Mouse (Mus musculus) heart, embryonic 12.5 days (tissue): Measurements from ENCODE around the gene Metrnl. TPM values are rescaled to one million over a fixed set of nuclear protein-coding genes. Genes with fewer than 3 reads are reported as not detected.

ENCODE experiments used
- ATAC-seq: fragments of 200-750 bp; cut with Nextera tagmentation; 2 replicates; pipeline ENCODE4 v1.8.0; 2017; ENCODE audit warnings: moderate TSS enrichment, moderate library complexity; ENCODE audit not compliant: insufficient number of reproducible peaks, low FRiP score
- H3K27ac ChIP-seq: fragments of 300-500 bp; sonication (generic); 2 replicates; pipeline ENCODE4 v1.5.1; 2016; ENCODE audit warnings: mild to moderate bottlenecking, moderate library complexity; ENCODE audit not compliant: poor library complexity, severe bottlenecking
- H3K27me3 ChIP-seq: fragments of 300-500 bp; sonication (generic); replicated peaks from 2 replicates; pipeline ENCODE4 v1.6.1; 2016; ENCODE audit warnings: mild to moderate bottlenecking, moderate library complexity
- H3K36me3 ChIP-seq: fragments of 300-500 bp; sonication (generic); 2 replicates; pipeline ENCODE4 v1.6.1; 2016; ENCODE audit warnings: mild to moderate bottlenecking, moderate library complexity
- H3K4me1 ChIP-seq: fragments of 300-500 bp; sonication (generic); replicated peaks from 2 replicates; pipeline ENCODE4 v1.6.1; 2016; ENCODE audit warnings: mild to moderate bottlenecking
- H3K4me2 ChIP-seq: fragments of 300-500 bp; sonication (generic); 2 replicates; pipeline ENCODE4 v1.6.1; 2016; ENCODE audit warnings: mild to moderate bottlenecking, moderate library complexity
- H3K4me3 ChIP-seq: fragments of 300-500 bp; sonication (generic); 2 replicates; pipeline ENCODE4 v1.5.1; 2016; ENCODE audit warnings: mild to moderate bottlenecking
- H3K9ac ChIP-seq: fragments of 300-500 bp; sonication (generic); 2 replicates; pipeline ENCODE4 v1.6.1; 2016; ENCODE audit warnings: mild to moderate bottlenecking, moderate library complexity
- H3K9me3 ChIP-seq: fragments of 300-500 bp; sonication (generic); replicated peaks from 2 replicates; pipeline ENCODE4 v1.6.1; 2016; ENCODE audit warnings: mild to moderate bottlenecking, moderate library complexity
- WGBS: fragments of 180-500 bp; shearing (Covaris S2); methylation state at CpG from one replicate; pipeline ENCODE4 v1.1.7; 2016; 5-methylcytosine and 5-hydroxymethylcytosine counted together
- polyA plus RNA-seq: library from polyadenylated mRNA; unstranded; fragments of >200 nt; fragmentation: Nextera tagmentation; extraction: Ambion mirVana; gene quantifications from 2 replicates; pipeline ENCODE4 v1.2.1, GENCODE M21; 2016

Gene Metrnl
- polyA plus RNA-seq, 1 experiment from 2014 or later: 8.9 TPM

- Histone ChIP-seq H3K9ac (no peak overlapping the region), H3K4me1 (peaks cover 6% of the 10 kb centered on the region; the same call in 1 of the 2 replicates), H3K4me3 (no peak overlapping the region), H3K9me3 (no peaks in the 10 kb centered on the region), H3K36me3 (no peaks in the 10 kb centered on the region), H3K4me2 (no peak overlapping the region), H3K27ac (no peak overlapping the region), H3K27me3 (no peaks in the 10 kb centered on the region)
- no peak for ATAC-seq
- WGBS: 61% methylated on average over 4 of the region's 4 CpGs
These were observed 15.3 kb upstream of the Metrnl start for GRCm38 (mm10) chr11:121686091-121686490.

GRCm38 (mm10) chr11:121686674-121687073 lies 14.7 kb upstream of the Metrnl start:
- H3K4me2 ChIP-seq: no peak overlapping the region
- WGBS: 55% methylated on average over 5 of the region's 5 CpGs
- H3K9ac ChIP-seq: no peak overlapping the region
- no peaks in the 10 kb centered on the region for H3K27me3 ChIP-seq
- H3K4me3 ChIP-seq: no peak overlapping the region
- H3K4me1 ChIP-seq: peaks cover 6% of the 10 kb centered on the region; the same call in 1 of the 2 replicates
- ATAC-seq: peak; percentile 36; the same call in 1 of the 2 replicates
- H3K27ac ChIP-seq: no peak overlapping the region
- no peaks in the 10 kb centered on the region for H3K9me3 ChIP-seq
- no peaks in the 10 kb centered on the region for H3K36me3 ChIP-seq

DNA sequence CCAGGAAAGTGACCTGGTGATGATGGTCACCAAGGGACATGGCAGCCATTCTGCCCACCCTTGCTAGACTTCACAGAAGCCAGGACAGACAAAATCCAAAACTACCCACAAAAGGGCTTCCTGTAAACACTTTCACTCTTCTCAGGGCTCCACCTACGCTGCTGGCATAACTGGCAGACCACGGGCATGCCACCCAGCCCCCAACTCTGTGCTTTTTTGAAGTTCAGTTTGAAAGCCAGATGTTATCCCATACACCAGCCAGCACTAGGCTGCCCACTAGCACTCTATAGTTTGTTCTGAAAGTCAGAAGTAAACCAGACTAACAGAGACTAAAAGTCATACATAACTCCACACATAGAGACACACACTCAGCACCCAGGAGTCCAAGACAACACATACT lies 13.3 kb upstream of the Metrnl start:
- H3K36me3 ChIP-seq: no peaks in the 10 kb centered on the region
- no peaks in the 10 kb centered on the region for H3K27me3 ChIP-seq
- no peak overlapping the region for H3K4me3 ChIP-seq
- peaks cover 6% of the 10 kb centered on the region; the same call in 1 of the 2 replicates for H3K4me1 ChIP-seq
- 91% methylated on average over 2 of the region's 2 CpGs for WGBS
- no peak overlapping the region for H3K4me2 ChIP-seq
- no peak for ATAC-seq
- no peak overlapping the region for H3K27ac ChIP-seq
- H3K9ac ChIP-seq: no peak overlapping the region
- no peaks in the 10 kb centered on the region for H3K9me3 ChIP-seq

GRCm38 (mm10) chr11:121695304-121696064 lies 5.9 kb upstream of the Metrnl start:
- Histone ChIP-seq H3K9ac (no peak overlapping the region), H3K9me3 (no peaks in the 10 kb centered on the region), H3K27me3 (no peaks in the 10 kb centered on the region; the same call in 1 of the 2 replicates), H3K4me1 (no peaks in the 10 kb centered on the region), H3K27ac (no peak overlapping the region), H3K4me3 (no peak overlapping the region), H3K4me2 (no peak overlapping the region), H3K36me3 (no peaks in the 10 kb centered on the region)
- no peak for ATAC-seq
- WGBS: 76% methylated on average over 5 of the region's 5 CpGs

DNA sequence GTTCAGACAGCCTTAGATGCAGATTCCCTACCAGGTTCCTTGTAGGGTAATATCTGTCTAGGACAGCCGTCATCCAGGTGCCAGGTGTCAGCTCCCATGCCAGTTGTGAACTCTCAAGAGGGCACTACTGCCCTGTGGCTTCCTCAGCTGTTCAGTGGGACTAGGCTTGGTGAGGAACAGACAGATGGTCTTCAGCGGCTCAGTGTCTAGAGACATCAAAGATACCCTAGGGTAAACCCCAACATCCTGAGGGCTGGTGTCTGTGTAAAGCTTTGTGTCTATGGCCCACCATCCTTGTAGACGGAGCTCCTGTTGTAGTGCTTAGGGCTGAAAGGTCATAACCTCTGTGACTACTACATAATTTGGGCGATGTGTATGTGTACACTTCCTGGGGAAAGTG lies 4.1 kb upstream of the Metrnl start:
- no peak for ATAC-seq
- 80% methylated on average over 4 of the region's 4 CpGs for WGBS
- Histone ChIP-seq H3K4me1 (no peaks in the 10 kb centered on the region), H3K27me3 (no peaks in the 10 kb centered on the region; the same call in 1 of the 2 replicates), H3K9ac (no peak overlapping the region), H3K36me3 (no peaks in the 10 kb centered on the region), H3K4me3 (no peak overlapping the region), H3K9me3 (no peaks in the 10 kb centered on the region), H3K4me2 (no peak overlapping the region), H3K27ac (no peak overlapping the region)

- 75% methylated on average over 5 of the region's 5 CpGs for WGBS
- no peak for ATAC-seq
These were observed 2.9 kb upstream of the Metrnl start for GRCm38 (mm10) chr11:121698381-121698955.

DNA sequence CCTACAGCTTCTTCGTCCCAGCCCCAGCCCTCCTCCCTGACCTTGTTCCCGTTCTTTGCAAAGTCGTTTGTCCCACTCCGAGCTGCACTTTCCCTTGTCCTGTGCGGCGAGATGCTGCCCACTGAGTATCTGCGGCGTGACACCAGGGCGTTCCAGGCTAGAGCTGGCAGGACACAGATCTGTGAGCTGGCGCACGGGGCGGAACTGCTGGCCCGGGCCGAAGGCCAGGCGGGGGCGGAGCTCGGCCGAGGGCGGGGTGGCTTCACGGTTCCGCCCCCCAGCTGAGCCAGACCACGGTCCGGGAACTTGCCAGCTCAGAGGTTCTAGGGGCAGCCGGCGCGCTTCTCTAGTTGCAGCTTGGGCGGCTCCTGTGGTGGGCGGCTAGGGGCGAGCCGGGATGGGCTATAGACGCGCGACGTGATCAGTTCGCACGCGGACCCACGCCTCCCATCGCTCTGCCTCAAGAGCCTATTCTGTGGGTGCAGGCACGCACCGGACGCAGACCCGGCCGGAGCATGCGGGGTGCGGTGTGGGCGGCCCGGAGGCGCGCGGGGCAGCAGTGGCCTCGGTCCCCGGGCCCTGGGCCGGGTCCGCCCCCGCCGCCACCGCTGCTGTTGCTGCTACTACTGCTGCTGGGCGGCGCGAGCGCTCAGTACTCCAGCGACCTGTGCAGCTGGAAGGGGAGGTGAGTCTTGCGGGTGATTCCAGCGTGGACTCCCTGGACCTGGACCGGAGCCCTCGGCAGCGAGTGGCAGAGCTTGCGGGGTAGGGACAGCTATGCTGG lies 959 bp downstream of the Metrnl start:
- Histone ChIP-seq H3K27me3 (peaks cover 23% of the 10 kb centered on the region), H3K4me1 (peaks cover 5% of the 10 kb centered on the region; the same call in 1 of the 2 replicates), H3K36me3 (no peaks in the 10 kb centered on the region), H3K27ac (peak overlapping the region; percentile 18; the same call in 1 of the 2 replicates), H3K4me2 (peak overlapping the region; percentile 86), H3K4me3 (peak overlapping the region; percentile 60), H3K9ac (peak overlapping the region; percentile 63), H3K9me3 (no peaks in the 10 kb centered on the region)
- WGBS: 1% methylated on average over 69 of the region's 69 CpGs
- ATAC-seq: peak; percentile 92

More at GRCm38 (mm10) chr11:121698381-121698955, 2.9 kb upstream of the Metrnl start:
- Histone ChIP-seq H3K36me3 (no peaks in the 10 kb centered on the region), H3K9ac (no peak overlapping the region), H3K4me2 (no peak overlapping the region), H3K27ac (no peak overlapping the region), H3K4me3 (no peak overlapping the region), H3K4me1 (peaks cover 2% of the 10 kb centered on the region; the same call in 1 of the 2 replicates), H3K9me3 (no peaks in the 10 kb centered on the region), H3K27me3 (no peaks in the 10 kb centered on the region; the same call in 1 of the 2 replicates)

GRCm38 (mm10) chr11:121702895-121703618 lies 1.7 kb downstream of the Metrnl start:
- Histone ChIP-seq H3K9me3 (no peaks in the 10 kb centered on the region), H3K36me3 (no peaks in the 10 kb centered on the region), H3K4me2 (peak overlapping the region; percentile 86), H3K9ac (peak overlapping the region; percentile 63), H3K27me3 (peaks cover 31% of the 10 kb centered on the region), H3K27ac (peak overlapping the region; percentile 18; the same call in 1 of the 2 replicates), H3K4me1 (peaks cover 5% of the 10 kb centered on the region; the same call in 1 of the 2 replicates), H3K4me3 (peak overlapping the region; percentile 60)
- ATAC-seq: peak; percentile 23; the same call in 1 of the 2 replicates
- under 1% methylated on average over 40 of the region's 40 CpGs for WGBS

GRCm38 (mm10) chr11:121703619-121704215 lies 2.4 kb downstream of the Metrnl start:
- H3K4me3 ChIP-seq: peak overlapping the region; percentile 60
- H3K27me3 ChIP-seq: peaks cover 33% of the 10 kb centered on the region
- no peak overlapping the region for H3K27ac ChIP-seq
- ATAC-seq: no peak
- peak overlapping the region; percentile 86 for H3K4me2 ChIP-seq
- no peaks in the 10 kb centered on the region for H3K9me3 ChIP-seq
- H3K36me3 ChIP-seq: no peaks in the 10 kb centered on the region
- 17% methylated on average over 16 of the region's 16 CpGs for WGBS
- peak overlapping the region; percentile 63 for H3K9ac ChIP-seq
- H3K4me1 ChIP-seq: peaks cover 5% of the 10 kb centered on the region; the same call in 1 of the 2 replicates

DNA sequence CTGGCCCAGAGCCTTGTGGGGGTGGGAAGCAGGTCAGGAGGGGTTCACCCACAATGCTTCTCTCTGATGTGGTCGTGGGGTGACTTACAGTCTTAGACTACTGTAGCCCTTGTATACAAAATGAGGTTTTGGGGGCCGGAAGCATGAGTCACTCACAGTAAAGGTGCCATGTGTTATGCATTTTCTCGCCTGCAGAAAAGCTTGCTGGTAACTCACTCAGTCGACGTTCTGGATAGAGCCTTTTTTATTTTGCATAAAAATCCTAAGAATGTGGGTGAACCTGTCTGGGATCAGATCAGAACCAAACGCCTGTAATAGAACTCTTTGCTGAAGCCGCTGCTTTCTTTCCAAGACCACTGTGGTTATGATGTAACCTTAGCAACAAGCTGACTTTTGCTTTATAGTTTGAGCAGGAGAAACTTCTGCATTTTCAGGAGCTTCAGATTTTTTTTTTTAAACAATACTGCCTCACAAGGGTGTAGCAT lies 5.2 kb downstream of the Metrnl start:
- WGBS: 41% methylated on average over 7 of the region's 7 CpGs
- no peak overlapping the region for H3K4me2 ChIP-seq
- H3K27ac ChIP-seq: no peak overlapping the region
- H3K9me3 ChIP-seq: no peaks in the 10 kb centered on the region
- H3K4me1 ChIP-seq: peaks cover 5% of the 10 kb centered on the region; the same call in 1 of the 2 replicates
- H3K36me3 ChIP-seq: no peaks in the 10 kb centered on the region
- H3K9ac ChIP-seq: no peak overlapping the region
- peaks cover 41% of the 10 kb centered on the region for H3K27me3 ChIP-seq
- H3K4me3 ChIP-seq: no peak overlapping the region
- no peak for ATAC-seq
